Mouse (Mus musculus) C2C12 (cell line): Measurements from ENCODE around the gene Znrd1as. TPM values are rescaled to one million over a fixed set of nuclear protein-coding genes. Genes with fewer than 3 reads are reported as not detected.

Experiments
- H3K27me3 ChIP-seq: one replicate; pipeline ENCODE4 v1.6.1; 2011; ENCODE audit not compliant: control insufficient read depth, insufficient read depth, insufficient read length
- H3K36me3 ChIP-seq: one replicate; pipeline ENCODE4 v1.6.1; 2011; ENCODE audit not compliant: control insufficient read depth, insufficient read depth
- H3K4me3 ChIP-seq: one replicate; pipeline ENCODE4 v1.5.1; 2011; ENCODE audit warnings: mild to moderate bottlenecking, control low read depth; ENCODE audit not compliant: poor library complexity, insufficient read depth, severe bottlenecking
- H3K79me2 ChIP-seq: one replicate; pipeline ENCODE4 v1.6.1; 2011; ENCODE audit not compliant: control insufficient read depth, insufficient read depth
- H3K79me3 ChIP-seq: one replicate; pipeline ENCODE4 v1.6.1; 2011; ENCODE audit warnings: low read depth, control low read depth
- H3ac ChIP-seq: one replicate; pipeline ENCODE3; 2011; ENCODE audit warnings: low read depth; ENCODE audit not compliant: control insufficient read depth, insufficient read length
- CEBPB ChIP-seq: IDR thresholded peaks from one replicate; pipeline ENCODE4 v1.6.1; 2011; ENCODE audit warnings: low read depth, mild to moderate bottlenecking, control low read depth, moderate library complexity
- CTCF ChIP-seq: IDR thresholded peaks from one replicate; pipeline ENCODE4 v1.5.1; 2011; ENCODE audit not compliant: control insufficient read depth, insufficient read depth, insufficient read length
- FOSL1 ChIP-seq: IDR thresholded peaks from one replicate; pipeline ENCODE4 v1.8.0; 2011; ENCODE audit warnings: mild to moderate bottlenecking, low read length; ENCODE audit not compliant: poor library complexity, insufficient read depth, severe bottlenecking
- MAX ChIP-seq: IDR thresholded peaks from one replicate; pipeline ENCODE4 v1.6.1; 2011; ENCODE audit warnings: mild to moderate bottlenecking, control low read depth
- MYOD1 ChIP-seq: IDR thresholded peaks from one replicate; pipeline ENCODE4 v1.6.1; 2011; ENCODE audit warnings: low read depth; ENCODE audit not compliant: control insufficient read depth, insufficient read length
- MYOG ChIP-seq: IDR thresholded peaks from one replicate; pipeline ENCODE4 v1.6.1; 2011; ENCODE audit not compliant: control insufficient read depth, insufficient read length; ENCODE audit errors: extremely low read depth
- USF1 ChIP-seq: IDR thresholded peaks from one replicate; pipeline ENCODE4 v1.6.1; 2011; ENCODE audit warnings: low read depth, mild to moderate bottlenecking, control low read depth, moderate library complexity
- polyA plus RNA-seq: library from polyadenylated mRNA; unstranded; fragments of >200 nt; fragmentation: generic; extraction: Trizol; gene quantifications from one replicate; pipeline ENCODE4 v1.2.1, GENCODE M21; 2012; ENCODE audit warnings: missing spikeins

Znrd1as gene
- polyA plus RNA-seq, 1 experiment, result 3.2 TPM

DNA sequence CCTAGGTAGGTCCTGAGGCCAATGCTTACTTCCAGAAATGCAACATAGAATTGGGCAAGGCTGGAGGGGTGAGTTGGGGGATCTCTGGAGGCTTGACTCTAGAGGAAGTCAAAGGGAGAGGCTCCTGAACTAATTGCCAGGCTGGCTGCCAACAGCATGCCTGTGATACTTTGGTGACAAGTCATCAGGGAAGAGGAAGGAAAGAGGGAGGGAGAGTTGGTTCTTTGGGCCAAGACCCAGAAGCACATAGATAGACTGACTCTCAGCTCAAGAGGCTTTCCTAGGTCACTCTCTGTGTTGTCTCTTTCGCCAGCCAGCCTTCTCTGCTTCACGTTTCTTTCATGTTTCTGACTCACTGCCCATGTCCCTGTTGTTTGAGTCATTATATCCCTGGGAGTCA lies 26.6 kb upstream of the Znrd1as start:
- no peak overlapping the region for H3K4me3 ChIP-seq
- no peak overlapping the region for H3ac ChIP-seq
- no peaks in the 10 kb centered on the region for H3K27me3 ChIP-seq
- no peaks in the 10 kb centered on the region for H3K36me3 ChIP-seq
- peaks cover 9% of the 10 kb centered on the region for H3K79me2 ChIP-seq
- H3K79me3 ChIP-seq, result peaks cover 2% of the 10 kb centered on the region
- TF ChIP-seq FOSL1 (peak; percentile 5), CTCF (no peak), MAX (peak; percentile 27)

DNA sequence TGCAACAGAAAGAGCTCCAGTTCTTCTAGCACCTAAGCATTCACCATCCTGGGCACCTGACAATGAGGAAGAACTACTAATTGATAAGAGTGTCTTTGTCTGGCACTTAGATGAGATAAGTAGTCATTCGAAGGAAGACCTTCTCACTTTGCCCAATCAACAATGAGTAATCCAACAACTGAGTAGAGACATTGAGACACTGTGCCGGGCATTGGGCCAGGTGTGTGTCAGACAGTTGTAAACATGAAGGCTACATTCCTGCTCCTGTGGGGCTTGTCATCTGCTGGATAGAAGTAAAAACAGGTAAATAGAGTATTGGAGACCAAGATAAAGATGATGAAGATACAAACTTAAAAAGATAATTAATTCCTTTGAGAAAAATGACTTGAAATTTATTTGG lies 20.3 kb upstream of the Znrd1as start:
- H3ac ChIP-seq, result no peak overlapping the region
- H3K79me3 ChIP-seq, result peaks cover 2% of the 10 kb centered on the region
- H3K79me2 ChIP-seq, result peaks cover 4% of the 10 kb centered on the region
- H3K27me3 ChIP-seq, result no peaks in the 10 kb centered on the region
- no peak overlapping the region for H3K4me3 ChIP-seq
- TF ChIP-seq CEBPB (no peak), CTCF (no peak), MYOG (no peak), FOSL1 (no peak), USF1 (no peak), MAX (no peak), MYOD1 (no peak)
- H3K36me3 ChIP-seq, result no peaks in the 10 kb centered on the region

DNA sequence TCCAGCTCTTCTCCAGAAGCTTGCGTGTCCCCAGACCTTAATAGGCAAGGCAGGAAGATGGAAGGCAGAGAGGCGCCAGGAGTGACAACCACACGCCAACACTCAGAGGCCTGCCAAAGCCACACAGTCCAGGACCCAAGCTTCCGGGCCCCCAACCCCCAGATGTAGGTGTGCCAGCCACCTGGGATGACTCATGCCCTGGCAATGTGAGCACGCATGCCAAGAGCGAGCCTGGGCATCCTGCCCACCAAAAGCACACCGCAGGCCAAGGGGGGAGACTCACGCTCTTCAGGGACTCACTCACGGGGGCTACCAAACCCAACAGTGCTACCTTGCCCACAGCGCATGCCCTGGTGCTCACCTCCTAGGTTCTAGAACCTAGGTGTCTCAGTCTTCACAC lies 16.0 kb upstream of the Znrd1as start:
- H3K4me3 ChIP-seq, result no peak overlapping the region
- no peak overlapping the region for H3ac ChIP-seq
- no peaks in the 10 kb centered on the region for H3K36me3 ChIP-seq
- no peaks in the 10 kb centered on the region for H3K79me3 ChIP-seq
- no peaks in the 10 kb centered on the region for H3K79me2 ChIP-seq
- no peak for TF ChIP-seq MYOD1
- no peak for TF ChIP-seq CTCF
- TF ChIP-seq MAX, result no peak
- TF ChIP-seq MYOG, result no peak
- no peak for TF ChIP-seq FOSL1
- no peak for TF ChIP-seq USF1
- no peak for TF ChIP-seq CEBPB
- H3K27me3 ChIP-seq, result no peaks in the 10 kb centered on the region

DNA sequence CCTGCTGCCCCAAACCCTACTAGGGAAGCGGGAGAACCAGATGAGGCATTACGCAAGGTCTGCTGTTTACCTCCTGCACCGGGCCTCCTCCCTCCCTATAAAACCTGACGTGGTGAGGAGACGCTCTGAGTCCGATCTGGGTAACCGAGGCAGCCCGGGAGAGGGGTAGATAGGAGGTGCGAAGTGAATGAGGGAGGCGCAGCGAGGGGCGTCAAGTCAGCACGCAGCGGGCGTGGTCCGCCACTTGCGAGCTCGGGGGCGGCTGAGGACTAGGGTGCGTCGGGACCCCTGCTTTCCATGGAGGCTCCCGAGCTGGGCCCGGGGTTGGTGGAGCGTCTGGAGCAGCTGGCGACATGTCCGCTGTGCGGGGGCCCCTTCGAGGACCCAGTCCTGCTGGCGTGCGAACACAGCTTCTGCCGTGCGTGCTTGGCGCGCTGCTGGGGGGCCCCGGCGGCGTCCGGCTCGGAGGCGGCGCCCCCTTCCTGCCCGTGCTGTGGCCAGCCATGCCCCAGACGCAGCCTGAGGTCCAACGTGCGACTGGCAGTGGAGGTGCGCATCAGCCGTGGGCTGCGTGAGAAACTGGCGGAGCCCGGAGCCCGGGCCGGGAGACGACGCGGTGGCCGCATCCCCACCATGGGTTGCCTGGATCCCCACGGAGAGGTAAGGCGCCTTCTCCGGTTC lies 15.5 kb upstream of the Znrd1as start, which contains the start of gene Rnf39:
Gene Rnf39 (plus strand): TSS at position 128 of the 681 bp plus-strand sequence.
- Histone ChIP-seq H3ac (no peak within 1 kb of the TSS), H3K4me3 (no peak within 1 kb of the TSS), H3K79me3 (no peaks in the 10 kb centered on the region)

DNA sequence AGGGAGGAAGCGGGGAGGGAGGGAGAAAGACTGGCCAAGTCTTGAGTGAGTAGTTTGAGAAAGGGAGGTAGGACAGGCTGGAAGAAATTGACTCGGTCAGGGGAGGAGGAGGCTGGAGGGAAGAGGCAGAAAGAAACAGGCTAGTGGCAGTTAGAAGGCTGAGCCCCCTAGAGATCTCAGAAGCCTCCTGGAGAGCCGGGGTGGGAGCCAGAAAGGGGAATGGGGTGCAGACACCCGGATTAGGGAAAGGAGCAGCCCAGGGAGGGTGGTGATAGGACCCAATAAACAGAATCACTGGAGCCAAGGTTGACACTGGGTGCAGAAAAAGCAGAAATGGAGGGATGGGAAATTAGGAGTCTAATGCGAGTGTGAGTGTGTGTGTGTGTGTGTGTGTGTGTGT lies 14.7 kb upstream of the Znrd1as start:
- Histone ChIP-seq H3ac (no peak overlapping the region), H3K79me3 (no peaks in the 10 kb centered on the region), H3K4me3 (no peak overlapping the region), H3K36me3 (peaks cover 7% of the 10 kb centered on the region), H3K27me3 (no peaks in the 10 kb centered on the region), H3K79me2 (no peaks in the 10 kb centered on the region)
- TF ChIP-seq CTCF, result no peak
- no peak for TF ChIP-seq FOSL1
- TF ChIP-seq USF1, result no peak

More for the DNA sequence above, 15.5 kb upstream of the Znrd1as start, which contains the start of gene Rnf39:
- no peaks in the 10 kb centered on the region for H3K27me3 ChIP-seq
- no peaks in the 10 kb centered on the region for H3K36me3 ChIP-seq
- no peaks in the 10 kb centered on the region for H3K79me2 ChIP-seq
- TF ChIP-seq MYOG (no peak), CTCF (no peak), USF1 (no peak), FOSL1 (no peak), CEBPB (no peak), MAX (no peak), MYOD1 (no peak)

DNA sequence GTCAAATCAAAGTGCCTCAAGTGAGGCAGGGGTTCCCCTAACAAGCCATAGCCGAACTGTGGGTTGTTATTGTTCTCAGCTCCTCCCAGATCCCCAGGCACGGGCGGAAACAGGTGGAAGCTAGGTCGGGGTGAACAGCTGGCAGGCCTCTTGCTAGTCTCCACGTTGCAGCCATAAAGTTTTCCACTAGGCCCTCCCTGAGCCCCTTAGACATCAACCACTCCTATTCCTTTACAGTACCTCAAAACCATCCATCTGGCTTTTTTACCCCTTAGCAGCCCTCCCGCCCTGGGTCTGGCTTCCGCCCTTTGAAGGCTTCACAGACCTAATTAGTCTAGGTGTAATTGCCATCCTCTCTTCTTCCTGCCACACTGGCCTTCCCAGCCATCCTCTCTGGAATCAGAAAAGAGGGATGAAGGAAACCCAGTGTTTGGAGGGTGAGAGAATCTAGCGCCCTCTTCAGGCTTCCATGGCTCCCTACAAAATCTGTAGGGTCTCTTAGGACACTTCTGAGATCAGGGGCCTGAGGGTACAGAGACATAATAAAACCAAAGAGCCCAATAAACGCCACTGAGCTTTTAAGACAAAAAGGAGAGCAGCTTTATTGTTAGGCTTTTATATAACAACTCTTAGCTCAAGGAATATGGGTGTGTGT lies 14.1 kb upstream of the Znrd1as start:
- Histone ChIP-seq H3K27me3 (no peaks in the 10 kb centered on the region), H3K4me3 (no peak overlapping the region), H3K79me3 (no peaks in the 10 kb centered on the region), H3K36me3 (peaks cover 12% of the 10 kb centered on the region), H3ac (no peak overlapping the region), H3K79me2 (peaks cover under 1% of the 10 kb centered on the region)
- no peak for TF ChIP-seq MYOG
